Mouse (Mus musculus): ENCODE data around the gene 4921524J17Rik.

- TF ChIP-seq GATA1 (IDR thresholded peaks at IDR 0.05; ENCODE audit: low read length) (no peak), TAL1 (IDR thresholded peaks at IDR 0.05; ENCODE audit: low read length) (no peak)
These were observed 19.7 kb upstream of the 4921524J17Rik start for GRCm38 (mm10) chr8:85452328-85452727.
